Mouse (Mus musculus) CD4-positive, CD25-positive, alpha-beta regulatory T cell, adult 2 months (primary cell): ENCODE results near the gene Prm2.

ENCODE experiments used
- DNase-seq: peaks from one replicate; pipeline ENCODE4 v3.0.0-alpha.2; 2012; ENCODE audit warnings: low read depth, low spot score

The Prm2 gene

DNA sequence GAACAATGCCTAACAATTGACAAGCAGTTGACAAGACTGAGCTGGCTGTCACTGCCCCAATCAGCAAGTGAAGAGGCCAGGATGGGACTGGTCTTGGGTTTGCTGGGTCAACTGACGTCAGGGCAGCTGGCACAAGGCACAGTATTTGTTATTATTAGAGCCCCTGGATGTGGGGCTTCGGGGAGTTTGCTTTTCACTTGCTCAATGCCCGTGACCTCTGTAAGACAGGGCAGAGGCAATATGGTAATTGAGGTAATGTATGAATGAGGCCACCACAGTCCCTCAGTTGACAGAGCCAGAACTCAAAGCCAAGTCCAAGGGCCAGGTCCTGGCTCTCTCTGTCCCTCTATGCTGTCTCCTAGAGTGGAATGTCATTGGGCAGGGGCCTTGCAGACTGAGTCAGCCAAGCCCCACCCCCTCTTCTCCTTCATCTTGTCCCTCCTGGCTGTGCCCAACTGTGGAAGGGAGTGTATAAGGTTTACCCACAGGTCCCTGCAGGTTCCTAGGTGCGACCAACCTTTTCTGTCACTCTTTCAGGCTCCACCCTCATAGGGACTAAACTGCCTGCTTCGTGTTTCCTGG, 18.3 kb downstream of the Prm2 start:
- peak; percentile 19 for DNase-seq

GRCm38 (mm10) chr16:10776322-10776721, 19.6 kb downstream of the Prm2 start:
- DNase-seq: no peak

DNA sequence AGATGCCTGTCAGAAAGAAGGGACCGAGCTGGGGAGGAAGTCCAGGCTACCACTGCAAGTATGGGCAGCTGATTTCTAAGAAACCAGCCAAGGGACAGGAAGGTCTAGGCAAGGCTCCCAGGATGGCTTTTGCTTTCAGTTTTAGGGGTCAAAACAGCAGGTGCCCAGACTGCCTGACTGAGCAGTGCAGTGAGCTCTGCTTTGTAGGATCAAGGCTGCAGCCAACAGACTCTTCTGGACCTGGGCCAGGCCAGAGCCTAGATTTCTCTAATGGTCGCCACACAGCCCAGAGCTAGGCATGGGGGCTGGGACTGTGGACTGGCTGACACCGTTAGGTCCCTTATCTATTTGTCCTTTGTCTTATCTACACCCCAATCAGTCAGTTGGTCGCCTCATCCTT, 21.2 kb downstream of the Prm2 start:
- DNase-seq: peak; percentile 54

GRCm38 (mm10) chr16:10773543-10773942, 22.4 kb downstream of the Prm2 start:
- DNase-seq: peak; percentile 25

DNA sequence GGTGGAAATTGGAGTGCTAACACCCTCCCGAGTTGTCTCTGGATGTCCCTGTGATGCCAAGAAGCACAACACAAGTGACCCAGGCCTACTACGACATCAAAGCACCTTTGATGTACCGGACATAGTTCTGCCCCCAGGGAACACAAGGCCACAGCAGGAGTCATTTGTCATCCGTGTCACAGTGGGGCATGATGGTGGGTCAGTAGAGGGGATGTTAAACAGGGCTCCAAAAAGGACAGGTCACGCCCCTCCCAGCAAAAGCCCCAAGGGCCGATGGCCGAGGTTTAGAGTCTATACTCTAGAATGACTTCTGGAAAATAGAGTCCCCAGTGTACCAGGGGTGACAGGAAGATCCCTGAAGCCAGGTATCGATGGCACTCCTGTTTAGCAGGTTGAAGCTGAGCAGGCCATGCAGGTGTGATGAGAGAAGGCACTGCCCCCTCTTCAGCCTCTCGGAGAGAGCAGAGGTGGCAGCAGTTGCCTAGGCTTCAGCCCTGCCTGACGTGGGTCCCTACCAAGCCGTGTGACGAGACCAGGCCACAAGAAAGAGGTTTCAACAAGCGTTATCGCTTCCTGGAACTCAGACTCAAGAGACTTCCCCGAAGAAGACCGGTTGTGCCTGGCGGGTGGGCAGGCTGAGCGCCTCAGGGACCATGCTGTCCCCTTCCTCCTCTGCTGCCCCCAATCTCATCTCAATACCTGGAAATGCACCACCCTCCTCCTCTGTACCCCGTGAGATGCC, 24.0 kb downstream of the Prm2 start:
- DNase-seq: peak; percentile 94

- DNase-seq: peak; percentile 61
Measured at GRCm38 (mm10) chr16:10770531-10771325, 25.2 kb downstream of the Prm2 start.

GRCm38 (mm10) chr16:10769661-10770060, 26.3 kb downstream of the Prm2 start:
- DNase-seq: peak; percentile 84

GRCm38 (mm10) chr16:10768821-10769220, 27.1 kb downstream of the Prm2 start:
- peak; percentile 49 for DNase-seq

- DNase-seq: peak; percentile 92
Measured at GRCm38 (mm10) chr16:10767158-10767557, 28.8 kb downstream of the Prm2 start.

DNA sequence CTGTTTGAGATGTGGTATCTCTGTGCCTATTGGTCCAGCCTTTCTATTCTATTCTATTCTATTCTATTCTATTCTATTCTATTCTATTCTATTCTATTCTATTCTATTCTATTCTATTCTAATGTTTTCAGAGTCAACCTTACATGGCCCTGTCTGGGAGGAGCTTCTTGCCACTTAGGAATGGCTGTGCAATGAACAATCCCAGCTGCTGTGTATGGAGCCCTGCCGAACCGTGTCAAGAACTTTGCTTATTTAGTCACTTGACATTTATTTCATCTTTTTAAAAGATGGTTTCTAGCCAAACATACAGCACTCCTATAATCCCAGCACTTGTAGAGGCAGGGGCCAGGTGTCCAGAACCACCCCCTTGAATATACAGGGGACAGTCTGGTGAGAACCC, 31.6 kb downstream of the Prm2 start:
- no peak for DNase-seq

DNA sequence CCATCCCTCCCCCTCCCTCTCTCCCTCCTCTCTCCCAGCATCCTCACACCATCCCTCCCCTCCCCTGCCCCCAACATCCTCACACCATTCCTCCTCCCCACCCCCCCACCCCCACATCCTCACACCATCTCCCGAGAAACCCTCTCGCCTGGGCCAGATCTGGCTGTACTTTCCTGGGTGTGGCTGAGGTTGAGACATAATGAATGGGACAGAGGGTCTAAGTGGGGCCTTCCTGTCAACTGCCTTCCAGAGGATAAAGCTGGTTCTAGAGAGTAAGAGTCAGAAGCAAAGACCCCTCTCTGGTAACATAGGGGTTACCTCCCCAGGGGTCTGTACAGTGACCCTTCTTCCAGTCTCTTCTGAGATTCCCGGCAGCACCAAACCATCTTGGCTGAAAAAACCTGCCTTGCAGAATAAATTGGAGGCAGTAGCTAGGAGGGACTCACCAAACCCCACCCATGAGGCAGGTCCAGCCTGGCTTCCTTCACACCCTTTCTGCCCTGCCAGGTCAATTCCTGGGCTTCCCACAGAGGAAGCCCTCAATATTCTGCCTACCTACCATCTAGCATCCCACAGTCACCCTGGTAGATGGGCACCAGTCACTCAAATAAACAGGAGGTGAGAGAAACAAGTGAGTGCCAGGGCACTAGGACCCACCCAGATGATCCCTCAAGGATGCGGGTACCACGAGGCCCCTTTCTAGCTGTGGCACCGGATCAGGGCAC, 32.2 kb downstream of the Prm2 start:
- no peak for DNase-seq

- no peak for DNase-seq
Measured at GRCm38 (mm10) chr16:10762569-10763180, 33.3 kb downstream of the Prm2 start.

- no peak for DNase-seq
Measured at GRCm38 (mm10) chr16:10761182-10761581, 34.8 kb downstream of the Prm2 start.

DNA sequence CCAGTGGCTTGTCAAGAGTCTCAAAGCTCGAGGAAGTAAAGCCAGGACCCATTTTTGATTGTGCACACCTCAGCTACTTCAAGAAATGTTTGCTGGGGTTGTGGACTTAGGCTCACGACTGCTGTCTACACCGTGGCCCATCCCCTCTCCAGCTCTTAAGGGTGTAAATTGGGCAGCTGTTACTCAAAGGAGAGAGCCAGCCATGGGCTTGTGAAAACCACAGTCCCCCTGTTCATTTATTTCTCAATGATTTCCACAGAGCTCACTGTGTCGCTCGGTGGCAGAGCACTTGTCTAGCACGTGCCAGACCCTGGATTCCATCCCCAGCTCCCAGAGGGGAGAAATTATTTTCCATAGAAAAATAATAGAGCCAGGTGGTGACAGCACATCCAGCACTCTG, 39.8 kb downstream of the Prm2 start:
- no peak for DNase-seq

- DNase-seq: no peak
Measured at GRCm38 (mm10) chr16:10754521-10755296, 41.2 kb downstream of the Prm2 start.

DNA sequence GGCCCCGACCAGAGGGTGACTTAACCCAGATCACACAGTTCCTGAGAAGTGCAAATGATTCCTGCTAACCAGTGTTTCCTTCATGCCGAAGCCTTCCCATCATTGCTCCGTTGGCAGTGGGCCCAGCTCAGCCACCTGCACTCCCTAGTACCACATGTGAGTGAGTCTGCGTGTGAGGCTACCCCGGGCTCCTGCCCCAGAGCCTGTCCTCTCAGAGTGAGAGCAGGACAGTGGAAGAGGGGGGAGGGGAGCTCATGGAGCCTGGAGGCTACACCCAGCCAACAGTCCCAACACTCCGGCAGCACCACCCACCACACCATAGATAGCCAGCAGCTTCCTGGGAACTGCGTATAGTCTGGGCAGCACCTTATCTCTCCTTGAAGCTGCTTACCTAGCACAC, 46.1 kb downstream of the Prm2 start:
- DNase-seq: no peak

DNA sequence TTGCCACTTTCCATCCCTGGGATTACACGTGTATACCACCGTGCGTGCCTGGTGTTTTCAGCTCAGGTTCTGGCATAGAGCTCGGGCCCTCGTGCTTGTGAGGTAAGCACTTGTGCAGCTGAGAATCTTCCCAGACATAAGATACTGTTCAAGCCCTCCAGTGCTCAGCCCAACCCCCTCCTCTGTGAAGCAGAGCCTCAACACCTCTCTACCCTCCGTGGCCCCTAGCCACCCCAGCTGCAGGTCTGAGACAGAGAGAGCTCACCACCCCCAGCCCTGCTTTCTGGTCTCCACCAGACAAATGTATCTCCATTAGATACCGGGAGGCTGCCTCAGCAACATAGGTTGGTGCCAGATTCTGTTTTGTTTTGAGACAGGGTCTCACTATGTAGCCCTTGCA, 46.7 kb downstream of the Prm2 start:
- no peak for DNase-seq
